Mouse (Mus musculus): ENCODE measurements around the gene Gm28047. TPM values are rescaled to one million over a fixed set of nuclear protein-coding genes. Genes with fewer than 3 reads are reported as not detected.
"Not testable (repeated sequence)": the region's sequence is repeated elsewhere in the genome, so short reads cannot be mapped to it uniquely, and the experiment has no call there.

The Gm28047 gene
- total RNA-seq, 2 experiments from 2014 or later: 1.8 TPM; not detected in 1

GRCm38 (mm10) chr15:102614224-102614623 is 10.6 kb downstream of the Gm28047 start:
- Histone ChIP-seq H3K27ac (0 out of 2 replicates have a peak overlapping the region, but pooled peaks have one; percentile 4), H3K4me3 (no peak overlapping the region)
- TF ChIP-seq CTCF (IDR thresholded peaks at IDR 0.05): no peak
- no peak for DNase-seq
- intact Hi-C loops (cut with DNase I): no loop called here

- intact Hi-C loops (cut with DNase I): no loop called here
- no peak overlapping the region for H3K4me3 ChIP-seq
- TF ChIP-seq CTCF (IDR thresholded peaks at IDR 0.05): peak; percentile 49
- DNase-seq: no peak
- no peak overlapping the region for H3K27ac ChIP-seq
Observed at GRCm38 (mm10) chr15:102612966-102613365, 11.9 kb downstream of the Gm28047 start.

- H3K27ac ChIP-seq; H3K4me3 ChIP-seq; intact Hi-C loops (cut with DNase I); DNase-seq: not testable (repeated sequence)
Observed at GRCm38 (mm10) chr15:102608586-102608985, 16.3 kb downstream of the Gm28047 start.

- H3K27ac ChIP-seq: peak overlapping the region; percentile 46
- no peak for DNase-seq
- H3K4me3 ChIP-seq: peak overlapping the region; percentile 51
- intact Hi-C loops (cut with DNase I): loop anchor here (5.0 kb wide), 1 partner anchor 73 kb away; no protein-coding TSS in a partner anchor
- TF ChIP-seq CTCF (IDR thresholded peaks at IDR 0.05): no peak
Observed at GRCm38 (mm10) chr15:102593996-102594656, 30.7 kb downstream of the Gm28047 start.

- Histone ChIP-seq H3K4me3 (no peak overlapping the region), H3K27ac (peak overlapping the region; percentile 3; the same call in 1 of the 2 replicates)
- intact Hi-C loops (cut with DNase I): loop anchor here (5.0 kb wide), 1 partner anchor 75 kb away; no protein-coding TSS in a partner anchor
- TF ChIP-seq CTCF (IDR thresholded peaks at IDR 0.05): peak; percentile 55
- DNase-seq: no peak
Observed at GRCm38 (mm10) chr15:102592674-102593073, 32.2 kb downstream of the Gm28047 start.

- no peak for DNase-seq
- TF ChIP-seq CTCF (IDR thresholded peaks at IDR 0.05): no peak
- intact Hi-C loops (cut with DNase I): loop anchor here (5.0 kb wide), 1 partner anchor 77 kb away; no protein-coding TSS in a partner anchor
- Histone ChIP-seq H3K27ac (peak overlapping the region; percentile 72), H3K4me3 (no peak overlapping the region)
Observed at GRCm38 (mm10) chr15:102590567-102590966, 34.3 kb downstream of the Gm28047 start.

GRCm38 (mm10) chr15:102589826-102590225 is 35.0 kb downstream of the Gm28047 start:
- no peak for TF ChIP-seq CTCF (IDR thresholded peaks at IDR 0.05)
- peak overlapping the region; percentile 72 for H3K27ac ChIP-seq
- intact Hi-C loops (cut with DNase I): loop anchor here (5.0 kb wide), 1 partner anchor 77 kb away; no protein-coding TSS in a partner anchor
- no peak for DNase-seq
- H3K4me3 ChIP-seq: no peak overlapping the region

GRCm38 (mm10) chr15:102585501-102585900 is 39.4 kb downstream of the Gm28047 start:
- TF ChIP-seq CTCF (IDR thresholded peaks at IDR 0.05): no peak
- DNase-seq: no peak
- no peak overlapping the region for H3K27ac ChIP-seq
- no peak overlapping the region for H3K4me3 ChIP-seq
- intact Hi-C loops (cut with DNase I): no loop called here

GRCm38 (mm10) chr15:102583708-102584383 is 41.0 kb downstream of the Gm28047 start:
- peak overlapping the region; percentile 40; the same call in 1 of the 2 replicates for H3K27ac ChIP-seq
- no peak overlapping the region for H3K4me3 ChIP-seq
- TF ChIP-seq CTCF (IDR thresholded peaks at IDR 0.05): no peak
- DNase-seq: no peak
- intact Hi-C loops (cut with DNase I): no loop called here

- no peak for TF ChIP-seq CTCF (IDR thresholded peaks at IDR 0.05)
- DNase-seq: no peak
- intact Hi-C loops (cut with DNase I): no loop called here
- Histone ChIP-seq H3K27ac (no peak overlapping the region), H3K4me3 (no peak overlapping the region)
Observed at GRCm38 (mm10) chr15:102581205-102581604, 43.7 kb downstream of the Gm28047 start.

GRCm38 (mm10) chr15:102578351-102578750 is 46.5 kb downstream of the Gm28047 start:
- Histone ChIP-seq H3K27ac (no peak overlapping the region), H3K4me3 (no peak overlapping the region)
- no peak for DNase-seq
- intact Hi-C loops (cut with DNase I): no loop called here
- no peak for TF ChIP-seq CTCF (IDR thresholded peaks at IDR 0.05)

GRCm38 (mm10) chr15:102576972-102577371 is 47.9 kb downstream of the Gm28047 start:
- Histone ChIP-seq H3K27ac (no peak overlapping the region), H3K4me3 (no peak overlapping the region)
- intact Hi-C loops (cut with DNase I): no loop called here
- DNase-seq: no peak
- no peak for TF ChIP-seq CTCF (IDR thresholded peaks at IDR 0.05)

GRCm38 (mm10) chr15:102572081-102572480 is 52.8 kb downstream of the Gm28047 start:
- intact Hi-C loops (cut with DNase I): no loop called here
- Histone ChIP-seq H3K4me3 (no peak overlapping the region), H3K27ac (0 out of 2 replicates have a peak overlapping the region, but pooled peaks have one; percentile 12)
- DNase-seq: no peak
- no peak for TF ChIP-seq CTCF (IDR thresholded peaks at IDR 0.05)

All from gastrocnemius, adult 2 months (tissue).